Mouse (Mus musculus): ENCODE measurements at regions not wholly inside any gene's neighbourhood (a gene's known extent, or its start where the extent isn't known, plus 50 kb on each side); places are given as distances from the start of the nearest gene placed in this dataset.

DNA sequence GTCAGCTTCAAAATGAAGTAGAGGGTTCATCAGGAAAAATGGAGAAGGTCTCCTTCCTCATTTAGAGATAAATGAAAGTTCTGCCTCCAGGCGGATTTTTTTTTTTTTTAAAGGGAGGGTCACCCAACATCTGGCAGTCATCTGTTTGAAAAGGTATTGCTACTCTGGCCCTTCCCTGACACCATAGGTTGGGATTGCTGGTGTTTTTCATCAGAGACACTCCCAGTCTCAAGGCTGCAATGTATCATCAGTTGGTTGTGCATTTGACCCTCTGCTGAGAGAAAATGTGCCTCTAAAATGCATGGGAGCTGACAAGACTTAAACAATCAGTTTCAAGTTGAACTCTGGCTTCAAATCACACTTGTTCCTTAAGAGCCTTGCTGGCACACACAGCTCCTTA lies 1344.4 kb downstream of the Mat2b start:
- WGBS = 15% methylated on average over 1 of the region's 1 CpGs
- Histone ChIP-seq H3K9ac (ENCODE audit: low read depth, low read length) (no peak overlapping the region), H3K79me2 (ENCODE audit: control insufficient read depth, insufficient read depth, low read length) (no peaks in the 10 kb centered on the region), H3K36me3 (ENCODE audit: control insufficient read depth, insufficient read depth, low read length) (no peaks in the 10 kb centered on the region), H3K4me1 (ENCODE audit: control insufficient read depth, insufficient read depth, low read length) (no peaks in the 10 kb centered on the region), H3K27ac (replicated peaks; ENCODE audit: insufficient read depth, low read depth, low read length) (no peak overlapping the region), H3K4me3 (ENCODE audit: insufficient read depth, low read depth, low read length) (no peak overlapping the region), H3K27me3 (ENCODE audit: control insufficient read depth, insufficient read depth, low read length) (no peaks in the 10 kb centered on the region)
- DNase-seq (ENCODE audit: extremely low read depth, low read depth, low spot score) = no peak
- no peak for TF ChIP-seq CTCF (IDR thresholded peaks at IDR 0.05; ENCODE audit: low read depth, low read length)
- no peak for TF ChIP-seq POLR2A (IDR thresholded peaks at IDR 0.05; ENCODE audit: extremely low read depth, insufficient read depth, low read length)

Data from liver, adult 2 months (tissue).